Mouse (Mus musculus): ENCODE measurements around the gene Pir.

GRCm38 (mm10) chrX:164345359-164345938 is 76.3 kb downstream of the Pir start:
- TF ChIP-seq CTCF (IDR thresholded peaks at IDR 0.05; ENCODE audit: low read depth) = no peak
- no peak for TF ChIP-seq EP300 (IDR thresholded peaks at IDR 0.05; ENCODE audit: low read depth)

Measured in liver, postnatal 0 days (tissue).